Mouse (Mus musculus) cerebellum, adult 2 months (tissue): ENCODE data around the gene Zfand2a. TPM values are rescaled to one million over a fixed set of nuclear protein-coding genes. Genes with fewer than 3 reads are reported as not detected.
A peak's percentile ranks its signal among the peaks of the same experiment; 100 is the strongest.

Source experiments
- DNase-seq, 2 experiments: peaks; one replicate each; pipeline ENCODE4 v3.0.0; 2021
- H3K27ac ChIP-seq: fragments of 200-500 bp; 2 replicates; pipeline ENCODE4 v1.5.1; 2012; ENCODE audit warnings: low read length, control low read depth, inconsistent platforms; ENCODE audit not compliant: insufficient read depth
- H3K27me3 ChIP-seq: fragments of 200-500 bp; 2 replicates; pipeline ENCODE4 v1.6.1; 2012; ENCODE audit warnings: inconsistent platforms, mild to moderate bottlenecking, low read length, moderate library complexity; ENCODE audit not compliant: control insufficient read depth, insufficient read depth
- H3K4me1 ChIP-seq: fragments of 200-500 bp; 2 replicates; pipeline ENCODE4 v1.6.1; 2011; ENCODE audit warnings: low read length; ENCODE audit not compliant: control insufficient read depth, insufficient read depth
- H3K4me3 ChIP-seq: fragments of 200-500 bp; replicated peaks from 2 replicates; pipeline ENCODE3; 2011; ENCODE audit warnings: mild to moderate bottlenecking, low read depth, low read length, control low read depth; ENCODE audit not compliant: insufficient read depth
- CTCF ChIP-seq: fragments of 200-500 bp; IDR thresholded peaks from 2 replicates; pipeline ENCODE4 v1.5.1; 2011; ENCODE audit warnings: low read depth, mild to moderate bottlenecking, control low read depth, low read length, moderate library complexity, borderline replicate concordance; ENCODE audit not compliant: insufficient read depth
- POLR2A ChIP-seq: fragments of 200-500 bp; IDR thresholded peaks from 2 replicates; pipeline ENCODE4 v1.6.1; 2011; ENCODE audit warnings: low read length, control low read depth, borderline replicate concordance; ENCODE audit not compliant: insufficient read depth
- WGBS: fragments of 180-500 bp; shearing (Covaris S2); methylation state at CpG from one replicate; pipeline ENCODE4 v1.1.7; 2018; 5-methylcytosine and 5-hydroxymethylcytosine counted together
- polyA plus RNA-seq: library from polyadenylated mRNA; depleted of rRNA; stranded (reverse); fragments of >200 nt; gene quantifications from 2 replicates; pipeline ENCODE4 v1.2.3, GENCODE M21; 2012

Zfand2a gene
- polyA plus RNA-seq, 1 experiment = 42.8 TPM

DNA sequence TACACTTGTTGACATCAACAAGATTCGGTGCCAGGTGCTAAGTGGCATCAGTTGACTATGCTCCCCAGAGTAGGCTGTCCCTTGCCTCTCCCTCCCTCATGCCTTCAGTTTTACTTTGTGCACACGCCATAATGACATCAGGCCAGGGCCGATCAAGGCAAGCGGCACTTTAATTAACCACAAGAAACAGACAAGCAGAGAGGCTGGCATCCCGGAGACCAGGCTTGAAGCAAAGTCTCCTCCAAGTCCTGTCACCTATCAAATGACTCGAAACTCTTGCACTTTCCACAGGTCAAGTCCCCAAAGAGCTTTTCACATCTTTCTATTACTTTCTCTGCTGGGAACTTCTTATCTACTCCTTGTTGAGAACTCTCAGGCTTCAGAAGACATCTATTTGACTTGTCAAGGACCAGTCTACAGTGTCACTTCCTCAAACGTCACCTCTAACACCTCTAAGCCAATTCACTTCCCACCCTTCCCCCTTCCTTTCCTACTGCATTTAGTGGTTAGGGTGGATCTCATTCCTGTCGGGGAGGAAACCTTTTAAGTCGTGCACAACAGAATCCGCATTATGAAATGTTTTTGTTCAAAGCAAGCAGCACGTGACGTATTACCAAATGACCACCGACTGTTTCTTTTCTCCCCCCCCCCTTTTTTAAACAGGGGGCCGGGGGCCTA lies 1.0 kb downstream of the Zfand2a start:
- WGBS = 53% methylated on average over 14 of the region's 14 CpGs
- Histone ChIP-seq H3K27ac (no peak overlapping the region), H3K27me3 (no peaks in the 10 kb centered on the region)

DNA sequence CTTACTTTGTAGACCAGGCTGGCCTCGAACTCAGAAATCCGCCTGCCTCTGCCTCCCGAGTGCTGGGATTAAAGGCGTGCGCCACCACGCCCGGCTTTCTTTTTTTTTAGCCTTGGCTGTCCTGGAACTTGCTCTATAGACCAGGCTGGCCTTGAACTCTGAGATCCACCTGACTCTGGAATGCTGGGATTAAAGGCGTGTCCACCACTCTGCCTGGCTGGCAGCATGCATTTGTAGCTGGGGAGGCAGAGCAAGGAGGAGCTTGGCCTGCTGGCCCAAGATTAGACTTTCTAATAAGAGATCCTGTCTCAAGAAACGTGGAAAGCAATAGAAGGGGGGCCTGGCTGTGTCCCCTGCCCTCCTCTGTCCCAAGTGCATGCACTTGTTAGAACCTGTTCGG lies 3.9 kb downstream of the Zfand2a start:
- Histone ChIP-seq H3K27me3 (no peaks in the 10 kb centered on the region), H3K4me3 (no peak overlapping the region), H3K4me1 (peaks cover 7% of the 10 kb centered on the region), H3K27ac (no peak overlapping the region)
- no peak for DNase-seq
- no peak for TF ChIP-seq POLR2A
- 88% methylated on average over 9 of the region's 10 CpGs for WGBS

More for the DNA sequence above, 1.0 kb downstream of the Zfand2a start:
- Histone ChIP-seq H3K4me1 (peaks cover 7% of the 10 kb centered on the region), H3K4me3 (peak overlapping the region; percentile 77)
- no peak for DNase-seq
- no peak for TF ChIP-seq POLR2A
- TF ChIP-seq CTCF = no peak

DNA sequence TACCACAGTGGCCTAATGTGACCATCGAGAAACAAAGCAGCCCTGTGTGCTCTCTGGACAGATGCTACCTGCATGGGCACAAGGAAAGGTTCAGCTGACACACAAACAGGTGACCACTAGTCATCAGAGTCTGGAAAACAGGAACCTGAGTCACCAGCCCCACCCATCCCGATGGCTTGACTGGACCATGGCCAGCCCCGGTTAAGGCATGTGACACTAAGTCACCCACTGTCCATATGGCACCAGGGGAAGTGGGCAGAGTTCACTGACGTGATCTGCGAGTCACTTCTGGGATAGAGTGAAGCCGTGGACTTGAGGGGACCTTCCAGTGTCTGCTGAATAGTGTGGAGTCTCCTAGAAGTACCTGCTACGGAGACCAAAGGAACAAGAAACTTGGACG lies 5.3 kb downstream of the Zfand2a start:
- DNase-seq = peak; percentile 51 to 66
- Histone ChIP-seq H3K27ac (no peak overlapping the region), H3K4me3 (no peak overlapping the region), H3K4me1 (peaks cover 7% of the 10 kb centered on the region), H3K27me3 (no peaks in the 10 kb centered on the region)
- WGBS = 46% methylated on average over 8 of the region's 8 CpGs
- no peak for TF ChIP-seq POLR2A
- TF ChIP-seq CTCF = no peak

DNA sequence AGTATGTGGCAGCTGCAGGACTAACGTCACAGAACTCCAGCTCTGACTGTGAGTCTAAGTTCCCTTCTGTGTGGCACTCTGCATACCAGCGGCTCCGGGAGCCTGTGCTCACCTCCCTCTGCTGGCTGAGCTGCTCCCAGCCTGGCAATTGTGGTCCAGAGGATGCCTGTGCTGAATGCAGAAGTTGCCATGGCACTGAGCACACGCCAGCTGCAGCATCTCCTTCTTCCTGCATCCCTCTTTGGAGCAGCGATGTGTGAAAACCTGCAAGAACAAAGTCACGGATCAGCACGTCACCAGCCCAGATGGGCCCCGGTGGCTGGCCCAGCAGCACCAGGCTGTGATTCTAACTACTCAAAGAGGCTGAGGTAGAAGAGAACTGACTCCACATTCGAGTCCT lies 9.6 kb downstream of the Zfand2a start:
- WGBS = 35% methylated on average over 9 of the region's 9 CpGs
- no peak for DNase-seq
- Histone ChIP-seq H3K27ac (no peak overlapping the region), H3K4me1 (peaks cover 7% of the 10 kb centered on the region; the same call in 1 of the 2 replicates), H3K4me3 (no peak overlapping the region), H3K27me3 (no peaks in the 10 kb centered on the region)
- no peak for TF ChIP-seq POLR2A
- TF ChIP-seq CTCF = no peak

DNA sequence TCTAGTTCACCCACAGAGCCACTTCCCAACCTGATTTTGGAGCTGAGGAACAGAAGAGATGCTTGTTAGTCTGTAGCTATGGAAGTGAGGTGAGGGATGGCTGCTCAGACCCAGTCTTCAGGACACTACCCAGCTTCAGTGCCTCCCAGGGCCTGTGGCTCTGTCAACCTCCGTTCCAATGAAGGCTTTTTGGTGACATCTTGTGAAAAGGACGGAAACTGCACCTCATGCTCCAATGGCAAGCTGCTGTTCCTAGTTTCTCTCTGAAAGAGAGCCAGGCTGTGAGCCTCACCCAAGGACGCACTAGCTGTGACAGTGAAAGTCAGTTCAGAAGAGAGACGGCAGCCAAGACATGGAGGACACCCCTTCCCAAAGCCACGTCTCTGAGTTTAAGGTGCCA lies 16.4 kb downstream of the Zfand2a start:
- Histone ChIP-seq H3K27me3 (no peaks in the 10 kb centered on the region), H3K4me1 (no peaks in the 10 kb centered on the region), H3K27ac (no peak overlapping the region), H3K4me3 (no peak overlapping the region)
- TF ChIP-seq CTCF (peak; percentile 64), POLR2A (no peak)
- 16% methylated on average over 5 of the region's 5 CpGs for WGBS
- peak; percentile 36 to 60 for DNase-seq

DNA sequence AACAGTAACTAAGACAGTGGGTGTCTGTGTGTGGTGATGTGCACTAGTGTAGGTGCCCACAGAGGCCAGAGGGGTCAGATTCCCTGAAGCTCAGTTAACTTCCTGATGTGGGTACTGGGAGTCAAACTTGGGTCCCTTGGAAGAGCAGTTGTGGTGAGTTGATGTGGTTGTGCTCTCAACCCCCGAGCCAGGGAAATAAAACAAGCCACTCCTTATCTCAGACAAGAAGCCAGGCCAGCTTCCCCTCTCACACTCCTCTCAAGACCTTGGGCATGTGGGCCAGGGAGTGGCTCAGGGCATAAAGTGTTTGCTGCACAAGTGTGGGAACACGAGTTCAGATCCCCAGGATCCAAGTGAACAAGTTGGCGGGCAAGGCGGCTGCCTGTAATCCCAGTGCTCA lies 17.5 kb downstream of the Zfand2a start:
- Histone ChIP-seq H3K4me1 (no peaks in the 10 kb centered on the region), H3K27ac (no peak overlapping the region), H3K4me3 (no peak overlapping the region), H3K27me3 (no peaks in the 10 kb centered on the region)
- WGBS = 67% methylated on average over 4 of the region's 4 CpGs
- TF ChIP-seq CTCF (no peak), POLR2A (no peak)
- DNase-seq = no peak

DNA sequence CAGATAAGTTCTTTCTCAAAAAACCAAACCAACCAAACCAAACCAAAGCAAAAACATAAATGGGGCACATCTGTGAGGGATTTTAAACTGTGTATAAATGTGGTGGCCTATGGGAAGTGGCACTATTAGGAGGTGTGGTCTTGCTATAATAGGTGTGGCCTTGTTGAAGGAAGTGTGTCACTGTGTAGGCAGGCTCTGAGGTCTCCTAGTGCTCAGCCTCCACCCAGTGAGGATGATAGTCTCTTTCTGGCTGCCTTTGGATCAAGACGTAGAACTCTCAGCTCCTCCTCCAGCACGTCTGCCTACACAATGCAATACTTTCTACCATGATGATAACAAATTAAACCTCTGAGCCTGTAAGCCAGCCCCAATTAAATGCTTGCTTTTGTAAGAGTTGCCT lies 18.0 kb downstream of the Zfand2a start:
- 86% methylated on average over 2 of the region's 2 CpGs for WGBS
- TF ChIP-seq POLR2A (no peak), CTCF (no peak)
- Histone ChIP-seq H3K4me3 (no peak overlapping the region), H3K4me1 (no peaks in the 10 kb centered on the region), H3K27me3 (no peaks in the 10 kb centered on the region), H3K27ac (no peak overlapping the region)
- DNase-seq = no peak

DNA sequence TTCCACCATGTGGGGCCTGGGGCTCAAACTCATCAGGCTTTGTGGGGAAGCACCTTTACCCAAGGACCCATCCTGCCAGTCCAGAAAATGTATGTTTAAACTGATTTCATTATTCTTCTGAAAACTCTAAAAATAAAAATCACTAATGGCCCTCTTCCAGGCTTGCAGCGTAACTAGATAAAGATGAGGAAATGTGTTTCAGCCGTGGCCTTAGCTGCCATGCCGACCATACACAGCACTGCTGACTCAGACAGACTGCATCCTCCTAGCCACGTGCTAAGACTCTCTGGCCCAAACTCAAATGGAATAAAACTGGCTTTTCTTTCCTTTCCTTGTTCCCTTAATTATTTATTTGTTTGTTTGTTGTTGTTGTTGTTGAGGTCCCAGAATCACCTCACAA lies 19.5 kb downstream of the Zfand2a start:
- WGBS = 72% methylated on average over 4 of the region's 4 CpGs
- Histone ChIP-seq H3K4me3 (no peak overlapping the region), H3K27me3 (no peaks in the 10 kb centered on the region), H3K27ac (no peak overlapping the region), H3K4me1 (no peaks in the 10 kb centered on the region)
- no peak for DNase-seq
- TF ChIP-seq CTCF = no peak
- no peak for TF ChIP-seq POLR2A
